Mouse (Mus musculus) frontal cortex, adult (tissue): ENCODE data around the gene Xrra1.
"Not testable (repeated sequence)": the region's sequence is repeated elsewhere in the genome, so short reads cannot be mapped to it uniquely, and the experiment has no call there.

Experiments
- ATAC-seq: cut with Nextera tagmentation; 2 replicates; pipeline ENCODE4 v1.9.2; 2017; ENCODE audit warnings: mild to moderate bottlenecking, moderate library complexity, mixed read lengths; ENCODE audit not compliant: low TSS enrichment

The Xrra1 gene

DNA sequence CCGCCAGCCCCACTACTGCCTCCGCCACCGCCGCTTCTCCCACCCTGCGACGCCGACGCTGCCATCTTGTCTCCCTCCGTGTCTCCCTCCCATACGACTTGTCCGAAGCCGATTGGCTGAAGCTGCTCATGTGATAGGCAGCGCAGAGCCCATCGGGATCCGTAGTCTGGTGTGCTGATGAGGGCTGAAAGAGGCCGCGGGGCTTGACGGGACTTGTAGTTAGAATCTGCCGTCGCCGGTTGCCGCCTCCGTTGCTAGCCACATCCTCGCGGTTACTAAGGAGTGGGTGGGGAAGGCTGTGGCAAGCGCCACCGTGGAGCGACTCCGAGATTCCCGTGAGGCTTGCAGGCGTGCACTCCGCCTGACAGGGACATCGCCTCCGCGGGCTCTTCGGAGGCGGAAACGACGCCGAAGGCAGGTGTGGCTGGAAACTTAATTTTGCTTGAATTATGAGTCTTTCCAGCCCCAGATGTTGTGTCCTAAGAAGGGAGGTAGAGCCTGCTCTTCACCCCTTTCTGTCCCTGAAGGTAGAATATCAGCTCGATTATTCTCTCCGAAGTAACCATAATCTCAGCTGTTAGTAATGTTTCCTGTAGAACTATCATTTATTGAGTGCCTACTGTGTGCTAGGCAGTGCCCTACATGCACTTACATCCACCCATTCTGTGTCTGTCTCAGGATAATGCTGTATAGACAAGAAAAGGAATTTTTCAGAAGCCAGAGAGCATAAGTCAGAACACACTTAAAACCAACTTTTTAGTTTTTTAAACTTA, at the start of gene Xrra1:
Gene Xrra1 (plus strand): TSS at position 304 of the 773 bp plus-strand sequence.
- ATAC-seq, result peak; percentile 99

DNA sequence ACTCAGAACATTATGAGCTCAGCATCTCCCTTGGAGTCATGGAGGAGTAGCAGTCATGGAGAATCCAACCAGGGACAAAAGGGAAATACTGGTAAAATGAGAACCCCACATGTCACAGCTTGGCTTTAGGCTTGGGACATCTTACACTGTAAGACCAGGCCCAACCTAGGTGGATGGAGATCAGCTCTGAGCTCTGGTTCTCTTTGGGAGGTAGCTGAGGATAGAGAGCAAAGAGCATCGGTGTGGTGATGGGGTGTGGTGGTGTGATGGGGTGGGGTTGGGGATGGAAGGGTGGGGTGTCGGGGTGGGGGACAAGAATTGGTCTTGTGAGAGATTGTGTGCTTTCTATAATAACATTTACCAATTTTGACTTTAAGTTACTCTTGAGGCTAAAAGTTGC, 48.1 kb upstream of the Xrra1 start:
- ATAC-seq, result no peak

DNA sequence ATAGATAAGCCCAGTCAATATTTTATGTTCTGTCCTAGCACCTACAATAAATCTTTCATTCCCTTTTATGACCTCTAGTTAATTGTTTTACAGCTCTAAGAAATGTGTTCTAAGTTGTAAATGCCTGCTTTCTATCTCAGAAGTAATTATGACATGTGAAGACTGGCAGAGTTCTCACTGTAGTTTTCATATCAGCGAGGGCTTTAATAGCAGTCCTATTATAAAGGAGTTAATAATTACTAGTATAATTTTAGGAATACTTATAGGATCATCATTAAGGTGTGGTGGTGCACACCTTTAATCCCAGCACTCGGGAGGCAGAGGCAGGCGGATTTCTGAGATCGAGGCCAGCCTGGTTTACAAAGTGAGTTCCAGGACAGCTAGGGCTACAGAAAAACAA, 47.3 kb upstream of the Xrra1 start:
- no peak for ATAC-seq

DNA sequence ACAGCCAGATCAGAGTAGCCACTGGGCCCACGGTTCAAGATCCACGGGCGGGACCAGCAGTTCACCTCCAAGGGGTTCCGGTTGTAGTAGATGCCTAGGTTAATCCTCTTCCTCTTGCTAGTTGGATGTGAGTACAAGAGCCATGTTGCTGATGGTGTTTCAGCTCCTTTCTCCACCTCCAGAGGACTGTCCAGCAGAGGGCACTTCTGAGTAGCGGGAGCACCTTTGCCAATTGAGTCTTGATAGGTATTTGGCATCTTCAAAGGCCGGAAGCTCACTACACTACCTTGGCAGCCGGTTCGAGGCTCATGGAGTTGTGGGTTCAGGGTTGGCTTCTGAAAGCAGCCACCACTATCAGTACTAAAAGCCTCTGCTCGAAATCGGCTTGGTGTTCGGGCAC, 45.5 kb upstream of the Xrra1 start:
- no peak for ATAC-seq

DNA sequence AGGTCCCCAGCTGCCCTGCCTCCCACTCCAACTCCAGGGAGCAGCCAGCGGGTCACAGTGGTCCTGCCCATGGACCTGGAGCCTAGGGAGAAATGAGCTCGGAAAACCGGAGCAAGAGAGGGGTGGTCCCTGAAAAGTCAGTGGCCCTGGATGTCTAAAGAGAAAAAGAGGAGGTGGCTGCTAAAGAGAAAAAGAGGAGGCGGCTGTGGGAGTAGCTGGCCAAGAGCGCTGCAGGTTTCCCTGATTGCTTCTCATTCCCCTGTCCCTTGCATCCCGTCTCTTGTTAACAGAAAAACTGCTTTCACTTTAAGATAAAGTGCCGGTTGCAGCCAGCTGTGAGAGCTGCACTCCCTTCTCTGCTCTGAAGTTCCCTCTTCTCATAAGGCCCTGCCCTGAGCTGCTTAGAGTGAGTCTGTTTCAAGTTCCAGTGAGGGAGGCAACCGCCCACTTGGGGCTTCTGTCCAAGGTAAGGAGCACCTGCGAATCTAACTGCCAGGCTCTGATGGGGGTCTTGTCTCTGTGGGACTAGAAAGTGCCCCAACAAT, 40.7 kb upstream of the Xrra1 start:
- ATAC-seq, result not testable (repeated sequence)

DNA sequence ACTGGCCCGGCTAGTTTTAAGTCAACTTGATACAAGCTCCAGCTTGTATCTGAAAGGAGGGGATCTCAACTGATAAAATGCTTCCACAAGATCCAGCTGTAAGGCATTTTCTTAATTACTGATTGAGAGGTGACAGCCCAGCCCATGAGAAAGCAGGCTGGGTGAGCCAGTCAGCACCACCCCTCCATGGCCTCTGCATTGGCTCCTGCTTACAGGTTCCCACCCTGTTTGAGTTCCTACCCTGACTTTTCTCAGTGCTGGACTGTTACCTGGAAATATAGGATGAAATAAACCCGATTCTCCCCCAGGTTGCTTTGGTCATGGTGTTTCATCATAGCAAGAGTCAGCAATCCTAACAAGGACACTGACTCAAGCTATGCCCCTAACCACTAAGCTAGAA, 37.0 kb upstream of the Xrra1 start:
- no peak for ATAC-seq

DNA sequence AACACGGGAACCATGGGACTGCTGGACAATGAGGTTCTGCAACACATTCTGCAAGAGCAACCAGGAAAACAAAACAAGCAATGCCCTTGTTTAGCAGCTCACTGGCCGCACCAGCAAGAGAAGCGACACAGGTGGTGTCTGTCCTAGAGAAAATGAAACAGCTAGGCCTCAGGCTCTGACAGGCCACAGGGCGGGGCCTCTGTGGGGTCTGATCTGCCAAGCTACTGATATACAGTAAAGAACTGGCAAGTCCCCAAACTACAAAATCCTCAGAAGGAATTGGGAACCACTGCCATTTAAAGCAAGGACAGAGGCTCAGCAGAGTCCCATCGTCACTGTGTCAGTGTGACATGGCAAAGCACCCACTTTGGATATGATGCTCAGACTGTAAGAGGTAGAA, 36.5 kb upstream of the Xrra1 start:
- no peak for ATAC-seq

DNA sequence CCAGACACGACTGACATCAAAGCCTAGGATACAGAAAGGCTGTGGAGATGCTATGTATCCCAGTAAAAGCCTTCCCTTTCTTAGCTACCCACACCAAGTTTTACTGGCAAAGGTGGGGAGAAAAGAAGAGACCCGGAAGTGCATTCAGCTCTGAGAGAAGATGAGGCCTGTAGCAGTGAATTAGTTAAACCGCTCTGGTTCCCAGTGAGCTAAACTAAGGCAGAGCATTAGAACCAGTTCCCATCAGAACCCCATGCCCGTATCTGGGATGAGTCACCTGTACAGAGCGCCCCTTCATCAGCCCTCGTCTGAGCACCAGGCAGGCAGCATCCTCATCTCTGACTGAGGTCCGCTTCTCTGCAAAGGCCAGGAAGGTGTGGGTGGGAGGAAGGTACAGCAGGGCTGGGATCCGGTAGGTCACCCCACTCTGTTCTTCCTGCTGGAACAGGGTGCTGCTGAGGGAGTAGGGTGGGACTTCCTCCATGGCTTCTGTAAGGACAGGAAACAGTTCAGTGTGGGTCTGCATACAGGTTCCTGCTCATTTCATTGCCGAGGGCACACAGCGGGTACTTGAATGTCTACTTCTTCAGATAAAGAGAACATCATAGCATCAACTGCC, 35.8 kb upstream of the Xrra1 start:
- no peak for ATAC-seq

DNA sequence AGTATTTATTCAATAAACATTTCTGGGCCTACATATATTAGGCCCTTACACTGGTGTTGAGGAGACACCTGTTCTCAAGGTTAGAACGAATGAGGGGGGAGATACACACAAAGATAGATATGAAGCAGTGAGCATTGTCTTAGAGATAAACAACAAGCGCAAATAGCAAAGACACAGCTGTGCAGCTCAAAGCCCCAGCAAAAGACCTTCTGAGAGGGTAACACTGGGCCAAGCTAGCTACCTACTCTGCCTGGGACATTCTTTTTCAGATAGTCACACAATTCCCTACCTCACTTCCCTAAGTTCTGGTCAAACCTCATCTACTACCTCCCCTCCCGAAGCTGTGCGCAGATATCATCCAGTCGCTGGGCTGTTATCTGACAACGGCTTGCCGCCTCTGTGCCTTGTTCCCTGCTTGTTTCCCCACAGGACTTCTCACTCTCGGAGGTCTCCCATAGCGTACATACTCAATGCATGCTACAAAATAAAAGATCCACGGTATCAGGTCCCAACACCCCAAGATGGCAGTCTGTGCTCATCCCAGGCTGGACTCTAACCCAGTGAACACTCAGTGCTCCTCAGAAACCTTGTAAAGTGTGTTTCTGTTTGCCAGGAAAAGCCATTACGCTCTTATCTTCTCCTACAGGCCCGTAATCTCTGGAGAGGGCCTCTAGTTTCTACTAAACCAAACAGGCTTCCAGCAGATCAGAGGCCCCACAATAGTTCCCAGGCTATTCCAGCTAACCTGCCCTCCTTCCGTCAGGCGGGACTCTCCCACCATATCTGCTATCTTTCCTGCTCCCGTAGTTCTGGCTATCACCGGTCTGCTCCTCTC, 34.0 kb upstream of the Xrra1 start:
- ATAC-seq, result no peak

DNA sequence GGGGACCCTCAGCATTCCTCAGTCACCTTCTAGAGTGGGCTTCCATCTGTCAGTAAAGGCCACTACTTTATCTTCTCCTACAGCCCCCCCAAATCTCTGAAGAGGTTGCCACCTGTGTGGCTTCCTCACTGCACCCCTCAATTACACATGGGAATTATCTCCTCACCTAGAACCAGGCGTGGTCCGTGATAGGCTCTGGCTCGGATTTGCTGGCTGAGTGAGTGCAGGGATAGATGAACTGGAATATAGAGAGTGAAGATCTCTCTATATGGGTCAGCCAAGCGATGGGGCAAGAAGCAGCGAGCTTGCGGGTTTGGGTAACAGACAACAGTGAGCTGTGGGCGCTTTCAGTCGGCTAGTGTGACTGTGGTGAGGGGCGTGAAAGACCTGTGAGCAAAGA, 33.4 kb upstream of the Xrra1 start:
- ATAC-seq, result no peak

DNA sequence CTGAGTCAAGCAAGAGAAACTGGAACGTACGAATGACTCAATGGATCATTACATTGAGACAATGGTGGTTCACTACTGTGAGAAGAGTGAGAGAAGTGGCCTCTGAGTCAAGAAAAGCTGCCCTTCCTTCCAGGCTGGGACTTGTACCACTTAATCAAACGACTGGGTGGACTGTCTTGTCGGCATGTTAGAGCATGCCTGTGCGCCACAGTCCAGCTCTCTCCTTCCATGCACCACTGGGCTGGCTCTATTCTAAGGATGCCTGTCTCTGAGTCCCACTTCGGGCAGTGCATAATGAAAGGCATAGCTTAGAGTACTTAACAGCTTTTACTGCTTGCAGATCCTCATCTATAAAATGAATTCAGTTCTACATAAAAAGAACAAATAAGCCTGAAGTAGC, 32.8 kb upstream of the Xrra1 start:
- no peak for ATAC-seq

DNA sequence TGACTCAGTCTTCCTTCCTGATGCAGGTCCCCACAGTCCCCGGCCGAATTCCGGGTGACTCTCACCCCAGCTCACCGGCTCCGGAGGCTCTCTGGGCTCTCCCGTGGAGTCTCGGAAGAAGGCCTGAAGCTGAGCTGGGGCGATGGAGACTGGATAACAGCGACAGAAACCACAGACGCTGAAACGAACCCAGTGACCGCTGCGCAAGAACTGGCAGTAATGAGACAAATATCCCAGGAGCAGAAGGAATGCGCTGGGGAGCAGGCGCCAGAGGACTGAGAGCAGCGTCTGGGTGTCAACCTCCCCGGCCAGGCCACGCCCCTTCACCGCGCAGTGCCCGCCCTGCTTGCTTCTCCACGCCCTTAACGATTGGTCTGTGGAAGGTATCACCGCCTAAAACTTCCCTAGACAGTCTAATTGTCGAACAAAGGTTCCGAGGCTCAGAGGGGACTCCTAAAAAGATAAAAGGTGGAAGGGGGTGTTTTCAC, 30.8 kb upstream of the Xrra1 start, which contains the start of gene Neu3:
Gene Neu3 (minus strand): TSS at position 335 of the 488 bp plus-strand sequence.
- ATAC-seq, result peak; percentile 98

DNA sequence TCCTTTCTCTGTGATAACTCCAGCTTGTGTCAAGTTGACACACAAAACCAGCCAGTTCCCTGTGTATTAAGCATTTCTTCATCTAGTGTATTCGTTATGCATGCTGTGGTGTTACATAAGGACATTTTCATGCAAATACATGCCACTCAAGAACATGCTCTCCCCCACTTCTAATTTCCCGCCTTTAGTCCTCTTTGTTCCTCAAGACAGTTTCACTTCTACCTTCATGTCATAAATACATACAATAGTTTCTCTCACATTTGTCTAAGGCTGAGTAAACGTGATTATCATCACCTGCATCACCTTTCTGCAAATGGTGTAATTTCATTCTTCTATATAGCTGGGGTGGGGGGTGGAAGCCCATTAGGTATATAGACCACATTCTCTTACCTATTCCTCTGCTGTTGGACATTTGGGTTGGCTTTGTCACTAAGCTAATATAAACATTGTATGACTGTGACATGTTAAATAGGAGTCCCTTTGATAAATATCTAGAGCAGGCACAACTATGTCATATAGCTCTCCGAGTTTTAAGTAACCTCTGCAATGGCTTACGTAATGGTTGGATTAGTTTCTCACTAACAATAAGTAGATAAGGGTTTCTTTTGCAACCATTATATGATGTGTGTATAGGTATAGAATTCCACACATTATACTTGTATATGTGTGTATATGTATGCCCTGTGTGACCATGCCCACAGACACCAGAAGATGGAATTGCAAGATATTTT, 25.6 kb upstream of the Xrra1 start:
- ATAC-seq, result no peak

DNA sequence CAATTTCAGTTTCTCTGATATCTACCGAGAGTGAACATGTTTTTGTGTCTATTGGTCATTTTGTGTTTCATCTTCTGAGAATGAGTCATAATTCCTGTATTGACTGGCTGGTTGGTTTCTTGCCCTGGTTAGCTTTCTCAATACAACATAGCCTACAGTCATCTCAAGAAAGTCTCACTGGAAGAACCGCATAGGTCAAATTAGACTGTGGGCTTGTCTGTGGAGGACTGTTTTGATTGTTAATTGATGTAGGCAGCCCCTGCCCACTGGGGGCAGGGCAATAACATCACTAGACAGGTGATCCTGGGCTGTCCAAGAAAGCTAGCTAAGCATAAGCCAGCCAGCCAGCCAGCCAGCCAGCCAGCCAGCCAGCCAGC, 25.1 kb upstream of the Xrra1 start:
- ATAC-seq, result no peak

DNA sequence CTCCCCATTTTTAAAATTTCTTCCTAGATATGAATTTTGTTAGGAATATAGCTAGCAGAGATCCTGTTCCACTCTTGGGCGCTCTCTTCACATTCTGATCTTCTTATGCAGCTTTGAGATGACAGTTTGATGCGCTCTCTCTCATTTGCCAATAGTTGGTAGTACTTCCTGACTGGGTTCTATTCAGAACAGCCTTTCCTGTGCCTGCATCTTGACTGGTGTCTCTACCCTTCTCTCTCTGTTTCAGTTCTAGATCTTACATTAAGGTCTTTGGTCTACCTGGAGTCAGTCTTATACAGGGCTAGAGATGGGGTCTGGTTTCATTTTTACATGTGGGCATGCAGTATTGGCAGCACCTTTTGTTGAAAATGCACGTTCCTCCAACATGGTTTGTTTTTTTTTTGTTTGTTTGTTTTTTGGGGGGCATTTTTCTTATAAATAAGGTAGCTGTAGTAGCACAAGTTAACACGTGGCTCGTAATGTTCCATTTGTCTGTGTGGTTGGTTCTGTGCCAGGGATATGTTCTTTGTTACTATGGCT, 24.5 kb upstream of the Xrra1 start:
- ATAC-seq, result no peak

DNA sequence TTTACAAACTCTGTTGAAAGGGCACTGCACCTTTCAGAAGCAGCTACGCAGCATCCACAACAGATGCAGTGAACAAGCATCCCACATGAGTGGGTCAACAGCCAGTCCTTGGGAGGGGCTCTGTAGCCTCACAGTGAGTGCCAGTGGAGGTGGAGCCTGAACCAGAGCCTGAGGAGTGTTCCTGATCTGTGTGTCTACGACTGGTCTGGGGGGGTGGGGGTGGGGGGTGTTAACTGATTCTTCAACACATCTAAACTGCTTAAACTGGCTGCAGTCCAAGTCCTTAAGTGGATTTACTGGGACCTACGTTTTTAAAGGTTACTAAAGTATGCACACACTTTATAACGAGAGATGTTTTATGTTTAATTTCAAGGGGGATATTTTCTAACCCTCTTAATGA, 22.1 kb upstream of the Xrra1 start:
- no peak for ATAC-seq

DNA sequence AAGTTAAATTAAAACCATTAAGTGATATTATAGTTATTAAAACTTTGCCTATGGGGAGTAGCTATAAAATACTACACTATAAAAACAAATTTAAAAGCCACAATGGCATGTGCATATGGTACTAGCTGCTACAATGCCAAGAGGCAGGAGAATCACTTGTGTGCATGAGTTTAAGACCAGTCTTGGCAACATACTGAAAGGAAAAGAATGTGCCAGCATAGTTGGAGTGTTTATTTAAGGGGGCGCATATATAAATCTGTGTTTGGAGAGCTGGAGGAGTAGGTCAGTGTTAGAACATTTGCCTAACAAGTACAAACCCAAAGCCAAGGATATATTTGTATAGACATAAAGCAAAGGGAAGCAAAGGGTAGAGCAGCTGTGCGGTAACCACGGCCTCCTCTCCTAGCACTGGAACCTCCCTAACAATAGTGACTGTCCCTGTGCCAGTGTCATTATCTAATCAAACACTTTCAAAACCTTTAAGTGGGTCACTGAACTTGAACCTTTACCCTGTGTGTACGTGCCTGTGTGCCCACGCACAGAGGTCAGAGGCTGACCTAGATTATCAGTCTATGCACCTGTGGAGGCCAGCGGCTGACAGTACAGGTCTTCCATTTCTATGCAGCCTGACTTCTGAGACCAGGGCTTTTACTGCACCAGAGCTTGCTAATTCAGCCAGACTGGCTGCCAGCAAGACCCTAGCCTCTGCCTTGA, 21.4 kb upstream of the Xrra1 start:
- ATAC-seq, result no peak

DNA sequence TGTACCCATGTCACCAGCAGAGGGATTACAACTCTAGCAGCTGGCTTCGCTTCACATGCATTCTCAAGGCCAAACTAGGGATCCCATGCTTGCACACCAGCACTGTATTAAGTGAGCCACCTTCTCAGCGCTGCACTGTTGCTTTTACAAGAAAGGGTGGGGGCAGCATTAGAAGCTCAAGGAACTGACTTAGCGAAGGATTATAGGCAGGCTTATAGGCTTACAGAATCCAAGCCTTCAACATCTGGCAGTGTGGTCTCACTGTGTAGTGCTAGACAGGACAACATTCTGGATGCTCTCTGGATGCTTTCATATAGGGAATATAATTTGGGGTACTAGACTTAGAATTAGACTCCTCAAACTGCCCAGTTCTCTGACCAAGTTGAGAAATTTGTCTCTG, 20.7 kb upstream of the Xrra1 start:
- ATAC-seq, result no peak

DNA sequence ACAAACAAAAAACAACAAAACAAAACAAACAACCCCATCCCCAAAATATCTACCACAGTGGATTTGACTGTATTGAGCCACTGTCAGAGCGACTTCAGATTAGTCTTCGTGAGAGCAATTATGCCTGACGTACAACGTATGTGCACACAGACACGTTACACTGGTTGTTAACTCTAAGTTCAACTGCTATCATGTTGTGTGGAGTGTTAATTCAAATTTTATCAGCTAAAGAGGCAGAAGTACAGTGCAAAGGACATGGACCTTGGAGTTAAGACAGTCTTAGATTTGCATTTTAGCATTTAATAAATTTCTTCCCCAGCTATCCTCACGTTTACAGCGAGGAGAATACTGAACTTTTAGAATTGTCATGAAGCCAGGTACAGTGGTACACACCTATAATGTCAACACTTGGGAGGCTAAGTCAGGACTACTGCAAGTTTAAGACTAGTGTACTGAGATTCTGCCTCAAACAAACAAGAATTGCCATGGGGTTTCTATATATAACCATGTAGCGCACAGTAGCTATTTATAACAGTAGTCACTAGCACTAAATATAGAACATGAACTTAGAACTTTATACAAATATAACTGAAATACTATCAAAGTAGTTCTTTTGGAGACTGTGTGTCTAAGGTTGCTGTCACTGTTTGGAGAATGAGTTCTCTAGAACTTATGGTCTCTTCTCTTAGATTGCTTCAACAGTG, 13.2 kb upstream of the Xrra1 start:
- ATAC-seq, result no peak

DNA sequence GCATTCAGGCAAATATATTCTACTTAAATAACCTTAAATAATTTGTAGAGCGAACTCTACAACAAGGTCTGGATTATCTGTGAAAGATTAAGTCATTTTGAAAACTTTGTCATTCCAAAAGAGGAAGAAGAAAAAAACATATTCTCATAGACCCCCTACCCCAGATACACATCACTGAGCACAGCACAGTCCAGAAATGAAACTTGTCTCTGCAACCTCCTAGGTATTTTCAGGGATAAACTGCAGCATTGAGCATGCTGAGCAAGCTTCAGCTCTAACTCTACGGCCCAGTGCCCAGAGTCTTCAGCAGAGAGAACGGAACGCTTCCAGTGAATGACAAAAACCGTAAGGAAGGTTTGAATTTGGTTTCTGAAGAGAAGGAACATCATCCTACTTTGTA, 8.4 kb upstream of the Xrra1 start:
- no peak for ATAC-seq
